Mouse (Mus musculus): ENCODE measurements around the gene Frmd5. TPM values are rescaled to one million over a fixed set of nuclear protein-coding genes. Genes with fewer than 3 reads are reported as not detected.

Frmd5 gene
- polyA plus RNA-seq, 1 experiment from 2014 or later, result 0.42 TPM

DNA sequence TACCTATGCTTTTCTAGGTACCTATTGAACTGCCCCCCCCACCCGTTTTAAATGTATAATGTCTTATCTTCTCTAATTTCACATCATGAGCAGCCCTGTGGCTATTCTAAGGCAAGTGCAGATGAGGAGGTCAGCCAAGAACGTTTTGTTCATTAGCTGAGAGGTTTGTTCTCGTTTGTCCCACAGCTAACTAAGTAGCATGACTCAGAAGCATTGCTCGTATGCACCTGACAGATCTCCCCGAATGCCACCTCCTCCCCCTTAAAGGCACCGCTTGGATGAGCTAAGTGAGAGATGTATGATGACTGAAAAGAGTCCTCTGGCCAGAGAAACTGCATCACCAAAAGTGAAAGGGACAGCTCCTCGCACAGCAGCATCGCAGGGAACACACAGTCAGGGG is 132.7 kb downstream of the Frmd5 start:
- DNase-seq (ENCODE audit: low spot score) (no peak), ATAC-seq (replicated peaks; ENCODE audit: low FRiP score, low read depth) (no peak)
- H3K9ac ChIP-seq (ENCODE audit: low read depth, low read length), result no peak overlapping the region

DNA sequence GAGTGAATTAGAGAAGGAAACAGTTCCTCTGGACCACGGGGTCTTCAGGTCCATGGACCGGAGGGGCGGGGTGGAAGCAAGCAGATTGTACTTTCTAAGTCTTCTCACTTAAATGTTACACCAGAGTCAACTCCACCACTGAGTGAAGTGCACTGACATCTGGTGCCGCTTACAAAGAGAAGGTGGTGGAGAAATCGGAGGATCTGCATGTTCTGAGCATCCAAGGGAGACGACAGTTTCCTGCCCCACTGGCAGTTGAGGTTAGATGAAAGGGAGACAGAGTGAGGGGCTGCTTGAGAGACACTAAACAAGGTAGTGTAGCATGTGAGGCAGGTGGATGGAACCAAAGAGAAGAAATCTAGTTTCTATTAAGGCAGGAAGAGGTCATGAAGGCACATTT is 137.0 kb downstream of the Frmd5 start:
- no peaks in the 10 kb centered on the region for H3K27me3 ChIP-seq (ENCODE audit: insufficient read depth, low read length)
- H3K36me3 ChIP-seq (ENCODE audit: insufficient read depth, low read length), result no peaks in the 10 kb centered on the region
- WGBS, result 69% methylated on average over 6 of the region's 6 CpGs
- DNase-seq (ENCODE audit: low spot score), result no peak
- H3K4me1 ChIP-seq (replicated peaks; ENCODE audit: insufficient read depth, low read length), result no peaks in the 10 kb centered on the region
- no peak overlapping the region for H3K4me2 ChIP-seq (ENCODE audit: low read length)
- H3K4me3 ChIP-seq (replicated peaks; ENCODE audit: low read depth, low read length), result no peak overlapping the region
- no peak overlapping the region for H3K27ac ChIP-seq
- ATAC-seq (replicated peaks; ENCODE audit: low FRiP score, low read depth), result no peak
- no peak overlapping the region for H3K9ac ChIP-seq (ENCODE audit: low read depth, low read length)
- no peak for TF ChIP-seq CTCF (IDR thresholded peaks at IDR 0.05; ENCODE audit: low read depth)
- H3K9me3 ChIP-seq (replicated peaks; ENCODE audit: low read length), result no peaks in the 10 kb centered on the region

More for the DNA sequence above, 132.7 kb downstream of the Frmd5 start:
- H3K36me3 ChIP-seq (ENCODE audit: insufficient read depth, low read length), result no peaks in the 10 kb centered on the region
- no peak overlapping the region for H3K4me2 ChIP-seq (ENCODE audit: low read length)
- 55% methylated on average over 8 of the region's 8 CpGs for WGBS
- H3K4me1 ChIP-seq (replicated peaks; ENCODE audit: insufficient read depth, low read length), result no peaks in the 10 kb centered on the region
- H3K27ac ChIP-seq, result no peak overlapping the region
- TF ChIP-seq CTCF (IDR thresholded peaks at IDR 0.05; ENCODE audit: low read depth), result no peak
- H3K4me3 ChIP-seq (replicated peaks; ENCODE audit: low read depth, low read length), result no peak overlapping the region
- H3K27me3 ChIP-seq (ENCODE audit: insufficient read depth, low read length), result no peaks in the 10 kb centered on the region
- no peaks in the 10 kb centered on the region for H3K9me3 ChIP-seq (replicated peaks; ENCODE audit: low read length)

DNA sequence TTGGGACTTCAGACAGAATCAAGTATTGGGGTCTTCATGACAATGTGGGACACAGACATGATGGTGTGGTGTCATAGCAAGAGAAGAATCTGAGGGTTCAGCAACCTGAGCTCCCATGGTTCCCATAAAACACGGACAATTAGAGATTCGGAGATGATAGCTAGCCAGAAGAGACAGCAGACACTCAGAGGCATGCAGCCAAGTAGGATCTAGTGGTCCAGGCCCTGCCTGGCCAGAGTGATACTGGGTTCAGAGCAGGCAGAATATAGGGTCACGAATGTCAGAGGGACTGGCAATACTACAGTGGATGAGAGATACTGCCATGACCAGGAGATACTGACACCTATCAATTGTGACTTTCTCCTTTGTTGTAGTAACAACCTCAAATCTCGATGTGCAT is 138.6 kb downstream of the Frmd5 start:
- Histone ChIP-seq H3K27ac (no peak overlapping the region), H3K9me3 (replicated peaks; ENCODE audit: low read length) (no peaks in the 10 kb centered on the region), H3K4me3 (replicated peaks; ENCODE audit: low read depth, low read length) (no peak overlapping the region), H3K4me1 (replicated peaks; ENCODE audit: insufficient read depth, low read length) (no peaks in the 10 kb centered on the region), H3K36me3 (ENCODE audit: insufficient read depth, low read length) (no peaks in the 10 kb centered on the region), H3K4me2 (ENCODE audit: low read length) (no peak overlapping the region), H3K27me3 (ENCODE audit: insufficient read depth, low read length) (no peaks in the 10 kb centered on the region), H3K9ac (ENCODE audit: low read depth, low read length) (no peak overlapping the region)
- ATAC-seq (replicated peaks; ENCODE audit: low FRiP score, low read depth) (no peak), DNase-seq (ENCODE audit: low spot score) (no peak)
- TF ChIP-seq CTCF (IDR thresholded peaks at IDR 0.05; ENCODE audit: low read depth), result no peak
- 82% methylated on average over 4 of the region's 4 CpGs for WGBS

GRCm38 (mm10) chr2:121661160-121661502 is 145.8 kb downstream of the Frmd5 start:
- Histone ChIP-seq H3K4me3 (replicated peaks; ENCODE audit: low read depth, low read length) (no peak overlapping the region), H3K36me3 (ENCODE audit: insufficient read depth, low read length) (no peaks in the 10 kb centered on the region), H3K9ac (ENCODE audit: low read depth, low read length) (no peak overlapping the region), H3K27me3 (ENCODE audit: insufficient read depth, low read length) (no peaks in the 10 kb centered on the region), H3K4me2 (ENCODE audit: low read length) (no peak overlapping the region), H3K9me3 (replicated peaks; ENCODE audit: low read length) (no peaks in the 10 kb centered on the region), H3K4me1 (replicated peaks; ENCODE audit: insufficient read depth, low read length) (no peaks in the 10 kb centered on the region), H3K27ac (no peak overlapping the region)
- TF ChIP-seq CTCF (IDR thresholded peaks at IDR 0.05; ENCODE audit: low read depth), result no peak
- WGBS, result 71% methylated on average over 4 of the region's 4 CpGs
- ATAC-seq (replicated peaks; ENCODE audit: low FRiP score, low read depth) (no peak), DNase-seq (ENCODE audit: low spot score) (no peak)

DNA sequence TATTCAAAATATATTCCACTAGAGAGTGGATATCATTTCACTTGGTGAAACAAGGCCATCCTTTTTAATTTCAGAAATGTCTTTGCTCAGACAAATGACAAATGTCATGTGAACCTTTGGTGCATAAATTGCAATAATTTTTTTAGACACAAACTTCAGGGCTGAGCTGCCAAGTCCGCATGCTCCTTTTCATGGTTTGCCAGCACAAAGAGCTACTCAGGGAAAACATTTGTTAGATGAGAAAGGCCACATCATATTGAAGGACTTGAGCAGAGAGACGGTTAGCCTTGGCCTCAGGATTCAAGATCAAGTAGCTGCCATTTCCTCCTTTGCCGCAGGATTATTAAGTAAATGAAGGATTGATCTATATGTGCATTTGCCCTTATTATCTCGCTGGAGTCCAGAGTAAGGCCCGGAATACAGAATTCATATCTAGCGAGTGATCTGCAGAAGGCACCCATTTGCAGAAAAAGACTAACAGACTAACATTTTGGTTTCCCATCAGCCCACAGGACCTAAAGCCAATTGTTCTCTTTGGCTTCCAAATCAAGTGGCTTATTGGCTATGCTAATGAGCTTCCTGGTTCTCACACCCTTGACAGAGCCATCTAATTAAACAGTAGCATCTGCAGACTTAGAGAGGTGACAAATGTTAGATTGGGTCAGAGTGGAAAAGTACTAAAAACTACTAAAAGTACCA is 146.3 kb downstream of the Frmd5 start:
- H3K9ac ChIP-seq (ENCODE audit: low read depth, low read length), result no peak overlapping the region
- WGBS, result 76% methylated on average over 6 of the region's 6 CpGs
- DNase-seq (ENCODE audit: low spot score) (no peak), ATAC-seq (replicated peaks; ENCODE audit: low FRiP score, low read depth) (no peak)
- H3K27me3 ChIP-seq (ENCODE audit: insufficient read depth, low read length), result no peaks in the 10 kb centered on the region
- no peaks in the 10 kb centered on the region for H3K4me1 ChIP-seq (replicated peaks; ENCODE audit: insufficient read depth, low read length)
- no peaks in the 10 kb centered on the region for H3K9me3 ChIP-seq (replicated peaks; ENCODE audit: low read length)
- TF ChIP-seq CTCF (IDR thresholded peaks at IDR 0.05; ENCODE audit: low read depth), result no peak
- no peak overlapping the region for H3K4me3 ChIP-seq (replicated peaks; ENCODE audit: low read depth, low read length)
- no peak overlapping the region for H3K27ac ChIP-seq
- H3K4me2 ChIP-seq (ENCODE audit: low read length), result no peak overlapping the region
- no peaks in the 10 kb centered on the region for H3K36me3 ChIP-seq (ENCODE audit: insufficient read depth, low read length)

DNA sequence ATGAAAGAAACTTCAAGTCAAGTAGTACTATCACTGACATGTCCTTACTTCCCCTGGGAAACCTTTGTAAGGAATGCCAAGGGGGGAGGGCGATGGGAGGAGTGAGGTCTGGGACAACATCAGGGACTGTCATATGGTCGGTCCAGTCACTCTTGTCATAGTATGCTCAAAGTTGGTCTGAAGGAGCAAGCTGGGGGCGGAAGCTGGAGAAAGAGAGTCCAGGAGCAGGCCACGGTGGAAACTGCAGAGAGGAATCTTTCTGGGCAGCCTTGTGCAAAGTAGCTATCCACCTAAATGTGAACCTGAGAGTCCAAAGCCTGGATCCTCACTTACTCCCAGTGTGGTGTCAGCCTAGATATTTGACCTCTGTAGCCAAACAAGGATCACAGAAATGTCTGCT is 147.5 kb downstream of the Frmd5 start:
- no peaks in the 10 kb centered on the region for H3K4me1 ChIP-seq (replicated peaks; ENCODE audit: insufficient read depth, low read length)
- no peak for ATAC-seq (replicated peaks; ENCODE audit: low FRiP score, low read depth)
- DNase-seq (ENCODE audit: low spot score), result no peak
- 84% methylated on average over 4 of the region's 4 CpGs for WGBS
- H3K9me3 ChIP-seq (replicated peaks; ENCODE audit: low read length), result no peaks in the 10 kb centered on the region
- no peak overlapping the region for H3K27ac ChIP-seq
- no peak overlapping the region for H3K4me3 ChIP-seq (replicated peaks; ENCODE audit: low read depth, low read length)
- TF ChIP-seq CTCF (IDR thresholded peaks at IDR 0.05; ENCODE audit: low read depth), result no peak
- H3K27me3 ChIP-seq (ENCODE audit: insufficient read depth, low read length), result no peaks in the 10 kb centered on the region
- no peak overlapping the region for H3K4me2 ChIP-seq (ENCODE audit: low read length)
- no peaks in the 10 kb centered on the region for H3K36me3 ChIP-seq (ENCODE audit: insufficient read depth, low read length)
- no peak overlapping the region for H3K9ac ChIP-seq (ENCODE audit: low read depth, low read length)

Measured in kidney, postnatal 0 days (tissue).